Mouse (Mus musculus): ENCODE results near the gene Itfg2.

GRCm38 (mm10) chr6:128427571-128427970, 2.8 kb upstream of the Itfg2 start:
- TF ChIP-seq CTCF (IDR thresholded peaks at IDR 0.05; ENCODE audit: borderline replicate concordance, insufficient read depth, low read length) (no peak), POLR2A (IDR thresholded peaks at IDR 0.05; ENCODE audit: low read depth, low read length) (no peak)

Measured in embryonic fibroblast, embryonic 13.5 days (primary cell).